In the genomic region with DNA sequence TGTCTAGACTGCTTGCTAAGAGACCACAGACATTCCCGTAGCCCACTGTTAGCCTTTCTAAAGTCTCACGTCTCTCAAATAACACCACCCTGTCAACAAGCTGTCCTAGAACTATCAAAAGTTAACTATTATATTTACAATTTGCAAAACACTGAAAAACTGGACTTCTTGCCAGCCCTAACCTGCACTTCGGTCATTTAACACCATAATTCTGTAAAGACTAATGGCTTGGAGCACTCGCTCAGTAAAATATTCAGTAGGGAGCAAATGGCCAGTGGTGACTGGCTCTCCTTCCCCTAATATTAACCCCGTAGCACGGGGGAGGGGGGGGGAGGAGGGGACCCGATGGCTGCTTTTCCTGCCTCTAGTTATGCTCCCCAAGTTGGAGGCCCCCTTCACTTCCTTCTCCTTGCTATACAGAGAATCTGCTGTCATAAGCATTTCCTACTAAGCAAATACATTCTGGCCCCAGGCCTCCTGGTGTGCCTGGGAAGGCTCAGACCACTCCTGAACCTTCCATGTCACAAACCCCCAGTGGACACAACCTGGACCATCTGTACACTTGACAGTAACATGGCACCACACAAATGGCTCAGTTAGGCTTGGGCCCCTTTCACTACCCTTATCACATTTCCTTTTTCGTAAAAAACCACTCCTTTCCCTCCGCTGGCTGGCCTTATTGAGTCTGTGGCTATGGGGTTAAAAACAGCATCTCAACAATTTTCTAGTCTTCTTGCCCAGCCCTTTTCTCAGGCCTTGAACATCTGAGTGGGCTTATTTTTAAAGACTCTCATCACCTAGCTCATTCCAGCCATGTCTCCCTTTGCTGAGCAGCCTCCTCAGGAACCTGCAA, we compare ENCODE assay signal across 9 mouse cellular contexts. TPM values are rescaled to one million over a fixed set of nuclear protein-coding genes. Genes with fewer than 3 reads are reported as not detected.
A peak's percentile ranks its signal among the peaks of the same experiment; 100 is the strongest.
DNase-seq lines count a peak whose midpoint lies in the region; ATAC-seq and TF ChIP-seq lines count a peak whose summit lies in the region.
"Had no signal": no experiment of that assay in that cellular context is flagged by ENCODE, and none has a peak within 500 bp of the region (broad histone marks: within the 10 kb centered on the region; RNA-seq: fewer than 3 reads in every experiment).

No protein-coding gene starts in this region.

- no peak for ATAC-seq in heart, embryonic 16.5 days (replicated peaks; ENCODE audit: extremely low read depth, insufficient read depth, low FRiP score)
- ATAC-seq in hematopoietic stem cell, adult 5-6 weeks (replicated peaks in 1 of 2; ENCODE audit: insufficient read depth in 1 of 2, low FRiP score in 2 of 2, low TSS enrichment in 1 of 2, low read depth in 1 of 2, poor library complexity in 2 of 2, severe bottlenecking in 2 of 2) = peak; percentile 22; a peak in 1 of 4 replicates
- ATAC-seq in liver, postnatal 0 days = no peak
- ATAC-seq: forebrain, embryonic 16.5 days had no signal

- TF ChIP-seq POLR2A in CH12.LX (IDR thresholded peaks at IDR 0.05; ENCODE audit: low read depth, low read length) = no peak

- DNase-seq in heart, adult 9 months (ENCODE audit: low spot score in 2 of 2) = no peak
- DNase-seq in CH12.LX (ENCODE audit: extremely low read depth) = no peak
- no peak for DNase-seq in liver, postnatal 0 days
- DNase-seq in adrenal gland, adult 2 months = no peak
- no peak for DNase-seq in retina, embryonic 14.5 days (ENCODE audit: low spot score)
- DNase-seq in frontal cortex, postnatal 25 days (ENCODE audit: low spot score in 2 of 2) = no peak

- dilution Hi-C loops in CH12.LX (cut with MboI; ENCODE audit: extremely low pct_ligation_motif_present, extremely low pct_unique_long_range_greater_than_20kb, low sequenced_read_pairs) = no loop called here

- peak overlapping the region; percentile 21 for H3K4me2 ChIP-seq in heart, embryonic 16.5 days (ENCODE audit: low read depth, low read length)
- H3K4me2 ChIP-seq in CH12.LX (ENCODE audit: insufficient read depth, low read depth, poor library complexity, severe bottlenecking) = no peak overlapping the region
- H3K4me2 ChIP-seq in liver, postnatal 0 days (ENCODE audit: low read depth, low read length) = peak overlapping the region; percentile 57

- H3K9me3 ChIP-seq in heart, embryonic 16.5 days (replicated peaks; ENCODE audit: control insufficient read depth, low read length) = no peaks in the 10 kb centered on the region
- no peaks in the 10 kb centered on the region for H3K9me3 ChIP-seq in CH12.LX (replicated peaks; ENCODE audit: low read length)
- no peaks in the 10 kb centered on the region for H3K9me3 ChIP-seq in liver, postnatal 0 days (ENCODE audit: low read length)

- TF ChIP-seq CTCF in CH12.LX (conservative IDR thresholded peaks at IDR 0.05 in 1 of 2, IDR thresholded peaks at IDR 0.05 in 1 of 2; ENCODE audit: low read depth in 2 of 2, low read length in 2 of 2) = no peak
- TF ChIP-seq CTCF in liver, postnatal 0 days (IDR thresholded peaks at IDR 0.05; ENCODE audit: low read depth) = no peak

- H3K27me3 ChIP-seq in heart, embryonic 16.5 days (ENCODE audit: control insufficient read depth, insufficient read depth, low read length) = no peaks in the 10 kb centered on the region
- no peaks in the 10 kb centered on the region for H3K27me3 ChIP-seq in CH12.LX (replicated peaks)
- no peaks in the 10 kb centered on the region for H3K27me3 ChIP-seq in liver, postnatal 0 days (ENCODE audit: insufficient read depth, low read length)

- no peaks in the 10 kb centered on the region for H3K36me3 ChIP-seq in heart, embryonic 16.5 days (ENCODE audit: control insufficient read depth, insufficient read depth)
- H3K36me3 ChIP-seq in CH12.LX (replicated peaks in 1 of 2; ENCODE audit: control insufficient read depth in 1 of 2, insufficient read depth in 1 of 2, low read length in 1 of 2) = peaks cover 0 to 61% of the 10 kb centered on the region in 2 experiments
- H3K36me3 ChIP-seq in liver, postnatal 0 days (replicated peaks; ENCODE audit: insufficient read depth, low read length) = peaks cover 5% of the 10 kb centered on the region

- peak overlapping the region; percentile 30; the same call in 1 of the 2 replicates for H3K27ac ChIP-seq in heart, embryonic 16.5 days (ENCODE audit: low read length)
- no peak overlapping the region for H3K27ac ChIP-seq in CH12.LX (ENCODE audit: insufficient read depth, low read depth)
- H3K27ac ChIP-seq in liver, postnatal 0 days (ENCODE audit: low read depth) = peak overlapping the region; percentile 55

- TF ChIP-seq RAD21 in CH12.LX (IDR thresholded peaks at IDR 0.05; ENCODE audit: low read depth, low read length) = no peak

- no peak for TF ChIP-seq EP300 in CH12.LX (IDR thresholded peaks at IDR 0.05; ENCODE audit: low read length)
- no peak for TF ChIP-seq EP300 in liver, postnatal 0 days (IDR thresholded peaks at IDR 0.05; ENCODE audit: low read depth)

- in situ Hi-C loops in CH12.LX (cut with MboI; ENCODE audit: low pct_ligation_motif_present, low pct_unique_long_range_greater_than_20kb, low sequenced_read_pairs) = no loop called here

- H3K79me2 ChIP-seq in CH12.LX (replicated peaks; ENCODE audit: control insufficient read depth, extremely low read depth, insufficient read depth, poor library complexity, severe bottlenecking) = no peaks in the 10 kb centered on the region

- WGBS in heart, embryonic 16.5 days = 49% methylated on average over 9 of the region's 9 CpGs
- 30% methylated on average over 9 of the region's 9 CpGs for WGBS in liver, postnatal 0 days (ENCODE audit: insufficient replicate concordance)

- no peak overlapping the region for H3K4me3 ChIP-seq in heart, embryonic 16.5 days (ENCODE audit: low read length)
- no peak overlapping the region for H3K4me3 ChIP-seq in CH12.LX (replicated peaks in 1 of 3; ENCODE audit: low read depth in 2 of 3, low read length in 2 of 3, poor library complexity in 1 of 3)
- H3K4me3 ChIP-seq in liver, postnatal 0 days (ENCODE audit: low read depth, low read length) = no peak overlapping the region

- peaks cover 72% of the 10 kb centered on the region for H3K4me1 ChIP-seq in heart, embryonic 16.5 days (ENCODE audit: control insufficient read depth, insufficient read depth, low read length)
- H3K4me1 ChIP-seq in CH12.LX (ENCODE audit: control insufficient read depth in 1 of 2, insufficient read depth in 2 of 2) = peaks cover 14 to 69% of the 10 kb centered on the region in 2 experiments
- peaks cover 79% of the 10 kb centered on the region for H3K4me1 ChIP-seq in liver, postnatal 0 days (ENCODE audit: insufficient read depth)

- H3K9ac ChIP-seq in heart, embryonic 16.5 days (ENCODE audit: low read length) = no peak overlapping the region
- H3K9ac ChIP-seq in CH12.LX (ENCODE audit: insufficient read depth, low read depth) = no peak overlapping the region
- peak overlapping the region; percentile 30; the same call in 1 of the 2 replicates for H3K9ac ChIP-seq in liver, postnatal 0 days (replicated peaks)

TF ChIP-seq in CH12.LX, 34 proteins besides CTCF, POLR2A, EP300 and RAD21:
- no peak for TF ChIP-seq CHD2 (IDR thresholded peaks at IDR 0.05; ENCODE audit: low read length)
- 0 out of 2 replicates have a peak, but pooled peaks have one; percentile 15 for TF ChIP-seq MAFK (IDR thresholded peaks at IDR 0.05; ENCODE audit: insufficient replicate concordance, low read length)
- TF ChIP-seq TCF12 (IDR thresholded peaks at IDR 0.05; ENCODE audit: low read depth, low read length) = no peak
- no peak for TF ChIP-seq RCOR1 (conservative IDR thresholded peaks at IDR 0.05; ENCODE audit: low read depth, low read length)
- TF ChIP-seq KAT2A (IDR thresholded peaks at IDR 0.05; ENCODE audit: insufficient replicate concordance, low read length) = no peak
TF ChIP-seq in CH12.LX: peak in this region for 1.

RNA-seq across cellular contexts. Expression of a gene that starts 8.2 kb away (rescaled TPM):
- polyA plus RNA-seq in heart, embryonic 16.5 days (2015; fragmentation: Nextera tagmentation; extraction: Ambion mirVana) = 29.0 and 29.3 TPM in 2 replicates
- total RNA-seq in CH12.LX (2012; rRNA removed) = 5.6 and 8.2 TPM in 2 replicates
- 2.2 and 3.2 TPM in 2 replicates for total RNA-seq in CH12.LX (2014; rRNA removed)
- polyA plus RNA-seq in CH12.LX (2012; ENCODE audit: insufficient read length, low read depth) = 6.4 and 10.0 TPM in 2 replicates
- total RNA-seq in hematopoietic stem cell, adult 5-6 weeks (2017) = 13.4 and 20.4 TPM in 2 replicates
- polyA plus RNA-seq in liver, postnatal 0 days (2015; fragmentation: Nextera tagmentation; extraction: Ambion mirVana) = 7.9 and 8.5 TPM in 2 replicates
- total RNA-seq in adrenal gland, adult 2 months (2021) = 10 to 100 TPM; 22.9 to 26.0 TPM
- polyA plus RNA-seq in adrenal gland, adult 2 months (2012; rRNA removed) = 6.8 and 8.7 TPM in 2 replicates

RNA-seq across cellular contexts. Expression of a gene that starts 56.1 kb away (rescaled TPM):
- polyA plus RNA-seq in heart, embryonic 16.5 days (2015; fragmentation: Nextera tagmentation; extraction: Ambion mirVana) = 57.6 and 58.2 TPM in 2 replicates
- 11.1 and 11.5 TPM in 2 replicates for total RNA-seq in CH12.LX (2012; rRNA removed)
- total RNA-seq in CH12.LX (2014; rRNA removed) = 14.6 and 16.7 TPM in 2 replicates
- 8.0 and 8.7 TPM in 2 replicates for polyA plus RNA-seq in CH12.LX (2012; ENCODE audit: insufficient read length, low read depth)
- 52.6 and 55.5 TPM in 2 replicates for total RNA-seq in hematopoietic stem cell, adult 5-6 weeks (2017)
- 24.7 and 25.8 TPM in 2 replicates for polyA plus RNA-seq in liver, postnatal 0 days (2015; fragmentation: Nextera tagmentation; extraction: Ambion mirVana)
- 10 to 100 TPM; 45.1 to 49.5 TPM for total RNA-seq in adrenal gland, adult 2 months (2021)
- 47.3 and 49.3 TPM in 2 replicates for polyA plus RNA-seq in adrenal gland, adult 2 months (2012; rRNA removed)

Comparison
In these comparisons a context has a peak if more than half of its experiments do, and no peak if none do; other contexts are left out.
1. ATAC-seq: peak in hematopoietic stem cell, adult 5-6 weeks (2 of 2); none in heart, embryonic 16.5 days (single experiment) and liver, postnatal 0 days (single experiment).